Mouse (Mus musculus): ENCODE results near the gene Hvcn1.

Hvcn1 gene

GRCm38 (mm10) chr5:122268858-122269604 is 62.4 kb downstream of the Hvcn1 start:
- no peak for DNase-seq (ENCODE audit: low spot score)

GRCm38 (mm10) chr5:122272821-122273220 is 66.2 kb downstream of the Hvcn1 start:
- no peak for DNase-seq (ENCODE audit: low spot score)

GRCm38 (mm10) chr5:122274785-122275184 is 68.2 kb downstream of the Hvcn1 start:
- no peak for DNase-seq (ENCODE audit: low spot score)

GRCm38 (mm10) chr5:122278946-122279345 is 72.3 kb downstream of the Hvcn1 start:
- DNase-seq (ENCODE audit: low spot score) = no peak

GRCm38 (mm10) chr5:122279799-122280421 is 73.3 kb downstream of the Hvcn1 start:
- no peak for DNase-seq (ENCODE audit: low spot score)

- no peak for DNase-seq (ENCODE audit: low spot score)
These were observed 73.8 kb downstream of the Hvcn1 start for GRCm38 (mm10) chr5:122280422-122280826.

- no peak for DNase-seq (ENCODE audit: low spot score)
These were observed 74.3 kb downstream of the Hvcn1 start for GRCm38 (mm10) chr5:122280827-122281462.

- DNase-seq (ENCODE audit: low spot score) = no peak
These were observed 77.2 kb downstream of the Hvcn1 start for GRCm38 (mm10) chr5:122283828-122284182.

- peak; percentile 93 for DNase-seq (ENCODE audit: low spot score)
These were observed 77.8 kb downstream of the Hvcn1 start, which contains the start of gene Pptc7 for GRCm38 (mm10) chr5:122284183-122285028. Pptc7 (plus strand) TSS chr5:122284365.

GRCm38 (mm10) chr5:122285029-122285766 is 78.6 kb downstream of the Hvcn1 start:
- peak; percentile 38 for DNase-seq (ENCODE audit: low spot score)

- DNase-seq (ENCODE audit: low spot score) = no peak
These were observed 79.2 kb downstream of the Hvcn1 start for GRCm38 (mm10) chr5:122285767-122286150.

GRCm38 (mm10) chr5:122286191-122286590 is 79.6 kb downstream of the Hvcn1 start:
- no peak for DNase-seq (ENCODE audit: low spot score)

GRCm38 (mm10) chr5:122287026-122287425 is 80.4 kb downstream of the Hvcn1 start:
- DNase-seq (ENCODE audit: low spot score) = no peak

- no peak for DNase-seq (ENCODE audit: low spot score)
These were observed 81.7 kb downstream of the Hvcn1 start for GRCm38 (mm10) chr5:122288147-122288811.

GRCm38 (mm10) chr5:122291149-122291548 is 84.5 kb downstream of the Hvcn1 start:
- no peak for DNase-seq (ENCODE audit: low spot score)
